Mouse (Mus musculus): ENCODE data around the gene Snx6.
"Not testable (repeated sequence)": the region's sequence is repeated elsewhere in the genome, so short reads cannot be mapped to it uniquely, and the experiment has no call there.

Snx6 gene

GRCm38 (mm10) chr12:54709691-54710493 is 85.6 kb downstream of the Snx6 start:
- not testable (repeated sequence) for DNase-seq (ENCODE audit: low spot score)

- DNase-seq (ENCODE audit: low spot score), result no peak
Observed at GRCm38 (mm10) chr12:54699394-54699793, 96.1 kb downstream of the Snx6 start.

GRCm38 (mm10) chr12:54697791-54698250 is 97.7 kb downstream of the Snx6 start:
- DNase-seq (ENCODE audit: low spot score), result no peak

GRCm38 (mm10) chr12:54697003-54697597 is 98.4 kb downstream of the Snx6 start:
- DNase-seq (ENCODE audit: low spot score), result peak; percentile 25

All from left cerebral cortex, adult 11 months (tissue).